Mouse (Mus musculus) megakaryocyte, embryonic 14.5 days (primary cell): Measurements from ENCODE around the gene Zfp148.

Source experiments
- FLI1 ChIP-seq: IDR thresholded peaks from 2 replicates; pipeline ENCODE4 v1.6.1; 2012; ENCODE audit warnings: low read length, inconsistent platforms, mixed read lengths
- GATA1 ChIP-seq: IDR thresholded peaks from 3 replicates; pipeline ENCODE4 v1.6.1; 2012; ENCODE audit warnings: mixed read lengths, low read length, inconsistent platforms, borderline replicate concordance

GRCm38 (mm10) chr16:33465242-33465614 lies 84.6 kb downstream of the Zfp148 start:
- TF ChIP-seq GATA1, result no peak
- TF ChIP-seq FLI1, result no peak
